Mouse (Mus musculus) testis, adult 2 months (tissue): ENCODE results near the gene Lgi2.

Experiments used
- CTCF ChIP-seq: fragments of 200-500 bp; IDR thresholded peaks from 2 replicates; pipeline ENCODE4 v1.5.1; 2012; ENCODE audit warnings: low read depth, mild to moderate bottlenecking, inconsistent platforms, low read length, moderate library complexity; ENCODE audit not compliant: control insufficient read depth, insufficient read depth, insufficient replicate concordance
- POLR2A ChIP-seq: fragments of 200-500 bp; IDR thresholded peaks from 2 replicates; pipeline ENCODE4 v1.6.1; 2012; ENCODE audit warnings: low read depth, mild to moderate bottlenecking, inconsistent platforms, low read length, moderate library complexity; ENCODE audit not compliant: control insufficient read depth

DNA sequence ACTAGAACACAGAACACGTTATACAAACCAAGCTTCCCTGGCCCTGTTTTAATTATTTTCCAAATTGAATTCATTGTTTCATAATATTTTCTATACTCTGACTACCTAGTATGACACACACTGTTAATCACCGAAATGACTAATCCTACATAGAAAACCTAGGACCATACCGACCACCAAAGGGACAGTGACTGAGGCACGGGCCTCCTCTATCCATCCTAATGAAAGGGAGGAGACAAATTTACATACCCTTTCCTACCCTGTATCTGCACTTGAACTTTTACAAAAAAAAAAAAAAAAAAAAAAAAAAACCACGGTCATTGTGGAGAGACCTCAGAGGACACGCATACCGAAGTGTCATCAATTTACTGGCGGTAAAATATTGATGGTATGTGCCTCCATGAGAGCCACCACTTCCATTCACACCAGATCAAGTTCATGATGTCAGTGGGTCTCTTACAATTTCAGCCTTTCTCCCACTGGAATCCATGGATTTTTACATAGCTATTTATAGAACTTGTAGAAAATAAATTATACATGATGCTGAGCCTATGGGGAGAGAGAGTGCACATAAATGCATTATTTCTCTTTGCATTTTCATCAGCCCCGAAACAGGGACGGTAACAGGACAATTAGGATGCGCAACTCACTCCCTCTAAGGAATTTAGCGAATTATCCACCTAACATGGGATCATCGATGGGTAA, 15.5 kb downstream of the Lgi2 start:
- TF ChIP-seq POLR2A (no peak), CTCF (no peak)
